Mouse (Mus musculus) adrenal gland, postnatal 4 days (tissue): ENCODE results near the gene Oas1c. TPM values are rescaled to one million over a fixed set of nuclear protein-coding genes. Genes with fewer than 3 reads are reported as not detected.

Experiments used
- DNase-seq, 2 experiments: peaks; one replicate each; pipeline ENCODE4 v3.0.0; 2021 to 2022; ENCODE audit warnings: low spot score in 2 of 2, mixed read lengths in 2 of 2
- microRNA-seq: library from miRNA; unstranded; fragments of <30 nt; microRNA quantifications from one replicate; pipeline ENCODE4 v1.2.0, GENCODE M21; 2021
- total RNA-seq, 2 experiments: library from RNA; stranded (reverse); gene quantifications; 2 replicates each; pipeline ENCODE4 v1.2.3; 2021

Gene Oas1c
- total RNA-seq, 2 experiments from 2014 or later = 2.3 to 4.1 TPM

DNA sequence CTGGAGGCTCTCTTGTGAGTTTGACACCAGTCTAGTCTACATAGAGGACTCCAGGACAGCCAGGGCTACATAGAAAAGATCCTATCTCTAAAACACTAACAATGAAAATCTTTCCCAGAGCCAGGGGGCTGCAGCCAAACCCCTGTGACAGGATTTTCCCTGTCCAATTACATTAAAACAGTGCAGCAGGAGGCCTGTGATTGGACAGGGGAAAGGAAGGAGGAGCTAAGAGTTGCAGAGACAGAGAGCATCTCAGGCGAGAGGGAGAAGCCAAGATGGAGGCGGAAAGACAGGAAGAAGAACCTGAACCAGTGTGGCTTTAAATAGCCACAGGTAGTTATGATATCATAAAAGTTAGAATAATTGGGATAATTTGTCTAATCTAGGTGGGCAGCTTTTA, 29.9 kb downstream of the Oas1c start:
- no peak for DNase-seq

GRCm38 (mm10) chr5:120781646-120782045, 30.7 kb downstream of the Oas1c start:
- no peak for DNase-seq

GRCm38 (mm10) chr5:120779922-120780321, 32.4 kb downstream of the Oas1c start:
- no peak for DNase-seq

DNA sequence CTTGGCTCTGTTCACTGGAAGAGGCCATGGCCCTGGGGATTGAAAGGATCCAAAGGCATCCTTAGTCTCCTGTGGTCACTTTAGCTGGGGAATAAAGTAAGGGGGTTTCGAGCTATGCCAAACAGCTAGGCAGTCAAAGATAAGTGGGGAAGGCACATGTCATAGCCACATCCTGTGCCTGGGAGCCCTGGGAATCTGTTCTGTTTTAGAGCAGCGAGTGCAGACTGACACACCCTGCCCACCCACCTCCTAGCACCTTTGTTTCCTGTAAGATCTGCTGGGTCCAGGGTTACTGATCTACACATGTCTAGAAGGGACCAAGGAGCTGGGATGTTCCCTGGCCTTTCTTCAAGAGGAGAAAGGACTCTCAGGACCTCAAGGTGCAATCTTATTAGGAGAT, 33.4 kb downstream of the Oas1c start:
- no peak for DNase-seq

- no peak for DNase-seq
These were observed 34.8 kb downstream of the Oas1c start, which contains the start of gene Oas3 for GRCm38 (mm10) chr5:120777478-120777877. Gene Oas3 (minus strand): TSS chr5:120777661.

- no peak for DNase-seq
These were observed 35.5 kb downstream of the Oas1c start for GRCm38 (mm10) chr5:120776801-120777200.

DNA sequence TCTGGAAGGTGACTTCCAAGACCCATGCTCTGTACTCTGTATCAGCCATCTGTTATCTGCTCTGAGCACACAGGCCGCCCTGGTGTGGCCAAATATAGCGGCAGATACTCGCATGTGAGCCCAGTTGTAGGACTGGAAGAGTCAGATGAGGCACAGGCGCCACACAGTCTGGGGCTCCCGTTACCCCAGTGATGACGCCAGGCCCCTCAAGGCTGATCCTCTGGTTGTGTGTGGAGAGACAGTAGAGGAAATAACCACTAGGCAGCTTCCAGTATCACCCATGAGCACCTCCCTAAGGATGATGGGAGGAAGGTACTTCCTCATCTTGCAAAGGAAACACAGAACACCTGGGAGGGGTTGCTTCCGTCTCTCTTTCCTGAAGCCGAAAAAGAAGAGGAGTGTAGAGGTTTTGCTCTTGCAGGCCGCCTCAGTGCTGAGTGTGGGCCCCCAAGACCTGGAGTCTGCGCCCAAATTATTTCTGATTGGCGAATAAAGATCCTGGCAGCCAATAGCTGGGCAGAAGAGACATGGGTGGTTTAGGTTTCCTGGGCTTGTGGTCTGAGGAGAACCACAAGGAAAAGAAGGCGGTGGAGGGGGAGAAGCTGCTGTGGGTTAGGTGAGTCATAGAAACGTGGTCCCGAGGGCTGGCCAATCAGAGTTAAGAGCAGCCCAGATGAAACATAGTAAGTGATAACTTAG, 36.9 kb downstream of the Oas1c start:
- no peak for DNase-seq

GRCm38 (mm10) chr5:120769396-120769795, 42.9 kb downstream of the Oas1c start:
- DNase-seq = no peak

- no peak for DNase-seq
These were observed 47.3 kb downstream of the Oas1c start for GRCm38 (mm10) chr5:120765010-120765409.

- no peak for DNase-seq
These were observed 50.4 kb downstream of the Oas1c start for GRCm38 (mm10) chr5:120761901-120762300.

DNA sequence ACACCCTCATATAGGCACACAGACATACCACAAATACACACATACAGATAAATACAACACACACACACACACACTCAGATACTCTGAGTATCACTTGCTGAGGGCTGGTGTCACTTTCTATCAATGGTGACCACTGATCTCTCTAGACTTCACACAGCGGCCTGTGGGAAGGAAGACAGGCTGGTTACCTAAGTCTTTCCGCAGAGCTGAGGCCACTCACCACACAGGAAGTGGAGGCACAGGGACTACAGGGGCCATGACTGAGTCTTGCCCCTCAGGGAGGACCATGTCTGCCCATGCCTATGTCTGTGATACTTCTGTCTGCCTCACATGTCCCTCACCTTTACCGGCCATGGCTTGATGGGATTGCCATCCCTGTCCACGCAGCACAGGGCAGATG, 58.1 kb downstream of the Oas1c start:
- DNase-seq = no peak

- no peak for DNase-seq
These were observed 59.5 kb downstream of the Oas1c start for GRCm38 (mm10) chr5:120752786-120753185.

DNA sequence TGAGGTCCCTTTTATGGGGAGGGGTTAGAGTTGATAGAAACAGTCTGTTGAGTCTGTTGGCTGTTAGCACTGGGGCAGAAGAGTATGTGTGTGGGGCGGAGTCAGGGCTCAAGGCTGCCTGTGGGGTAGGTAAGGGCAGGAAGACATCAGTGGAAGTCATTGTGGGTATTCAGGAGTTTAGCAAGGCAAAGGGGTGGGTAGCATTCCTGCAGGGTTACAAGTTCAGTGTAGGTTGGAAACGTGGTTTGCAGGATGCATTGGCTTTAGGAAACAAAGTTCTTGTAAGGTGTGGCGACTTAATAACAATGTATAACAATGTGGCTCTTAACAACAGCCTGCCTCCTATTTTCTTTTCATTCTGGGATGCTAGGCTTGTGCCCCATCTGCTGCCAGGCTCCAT, 61.1 kb downstream of the Oas1c start:
- DNase-seq = no peak

Small RNAs within 50 kb of the gene (microRNA-seq; reads per million reads assigned to microRNA genes)
- gene Gm22907 = not detected

Other genes with a start within 250 kb of the Oas1c start
- gene Tpcn1, start 223.8 kb downstream of the Oas1c start, total RNA-seq = 10 to 100 TPM; 47.5 to 49.5 TPM
- 1 to 10 TPM; 1.2 to 1.5 TPM for gene Iqcd, start 223.5 kb downstream of the Oas1c start, total RNA-seq
- gene Rita1, start 199.9 kb downstream of the Oas1c start, total RNA-seq = 10 to 100 TPM; 11.8 to 13.5 TPM
- gene Ddx54, start 199.8 kb downstream of the Oas1c start, total RNA-seq = 10 to 100 TPM; 47.6 to 51.4 TPM
- gene Cfap73, start 178.3 kb downstream of the Oas1c start, total RNA-seq = under 1 TPM; 0.56 to 0.78 TPM
- gene Rasal1, start 163.7 kb downstream of the Oas1c start, total RNA-seq = 10 to 100 TPM; 10.7 to 15.8 TPM
- gene Dtx1, start 100.6 kb downstream of the Oas1c start, total RNA-seq = 10 to 100 TPM; 13.7 to 17.2 TPM
- under 1 TPM; 0.17 to 0.31 TPM for gene Oas2, start 62.7 kb downstream of the Oas1c start, total RNA-seq
- under 1 TPM; 0.11 to 0.25 TPM for gene Oas3, start 34.9 kb downstream of the Oas1c start, total RNA-seq
- not detected for gene Oas1e, start 17.0 kb downstream of the Oas1c start, total RNA-seq
- not detected for gene Oas1f, start 34.9 kb upstream of the Oas1c start, total RNA-seq
- under 1 TPM in 1 of 2 experiments, not detected in 1; 0.20 TPM for gene Oas1h, start 48.9 kb upstream of the Oas1c start, total RNA-seq
- under 1 TPM; 0.23 to 0.42 TPM for gene Oas1g, start 75.1 kb upstream of the Oas1c start, total RNA-seq
- gene Oas1a, start 95.0 kb upstream of the Oas1c start, total RNA-seq = 1 to 10 TPM; 1.1 to 1.2 TPM
- gene Oas1d, start 102.0 kb upstream of the Oas1c start, total RNA-seq = not detected
- 1 to 10 TPM; 4.3 to 6.9 TPM for gene Rph3a, start 197.6 kb upstream of the Oas1c start, total RNA-seq